Mouse (Mus musculus) kidney, postnatal 25 days (tissue): ENCODE data around the gene Ankfy1.
A peak's percentile ranks its signal among the peaks of the same experiment; 100 is the strongest.
"Not testable (repeated sequence)": the region's sequence is repeated elsewhere in the genome, so short reads cannot be mapped to it uniquely, and the experiment has no call there.

Experiments
- DNase-seq, 2 experiments: peaks; one replicate each; pipeline ENCODE4 v3.0.0; 2021; ENCODE audit warnings: mixed read lengths in 2 of 2

Ankfy1 gene

GRCm38 (mm10) chr11:72723871-72724270 lies 34.1 kb downstream of the Ankfy1 start:
- no peak for DNase-seq

GRCm38 (mm10) chr11:72726023-72726422 lies 36.2 kb downstream of the Ankfy1 start:
- peak in 1 of 2 experiments; percentile 20 for DNase-seq

- DNase-seq: no peak
Observed at GRCm38 (mm10) chr11:72733736-72734135, 43.9 kb downstream of the Ankfy1 start.

GRCm38 (mm10) chr11:72734840-72735518 lies 45.2 kb downstream of the Ankfy1 start:
- DNase-seq: no peak

GRCm38 (mm10) chr11:72735519-72735860 lies 45.7 kb downstream of the Ankfy1 start:
- no peak for DNase-seq

GRCm38 (mm10) chr11:72736320-72736719 lies 46.5 kb downstream of the Ankfy1 start:
- no peak for DNase-seq

- DNase-seq: not testable (repeated sequence)
Observed at GRCm38 (mm10) chr11:72737517-72737916, 47.7 kb downstream of the Ankfy1 start.

GRCm38 (mm10) chr11:72739048-72739447 lies 49.2 kb downstream of the Ankfy1 start:
- DNase-seq: no peak

- DNase-seq: no peak
Observed at GRCm38 (mm10) chr11:72751956-72752355, 62.1 kb downstream of the Ankfy1 start.

GRCm38 (mm10) chr11:72758316-72758715 lies 68.5 kb downstream of the Ankfy1 start:
- DNase-seq: no peak

GRCm38 (mm10) chr11:72759581-72759980 lies 69.8 kb downstream of the Ankfy1 start:
- DNase-seq: no peak

GRCm38 (mm10) chr11:72760781-72761180 lies 71.0 kb downstream of the Ankfy1 start:
- DNase-seq: no peak

GRCm38 (mm10) chr11:72764270-72764669 lies 74.5 kb downstream of the Ankfy1 start:
- DNase-seq: no peak

- DNase-seq: no peak
Observed at GRCm38 (mm10) chr11:72767716-72768115, 77.9 kb downstream of the Ankfy1 start.

- no peak for DNase-seq
Observed at GRCm38 (mm10) chr11:72769061-72769460, 79.3 kb downstream of the Ankfy1 start.

GRCm38 (mm10) chr11:72770324-72770723 lies 80.5 kb downstream of the Ankfy1 start:
- no peak for DNase-seq

- no peak for DNase-seq
Observed at GRCm38 (mm10) chr11:72770816-72771215, 81.0 kb downstream of the Ankfy1 start.

- DNase-seq: no peak
Observed at GRCm38 (mm10) chr11:72771461-72771860, 81.7 kb downstream of the Ankfy1 start.

GRCm38 (mm10) chr11:72772611-72773010 lies 82.8 kb downstream of the Ankfy1 start:
- DNase-seq: not testable (repeated sequence)

GRCm38 (mm10) chr11:72778957-72779356 lies 89.2 kb downstream of the Ankfy1 start:
- DNase-seq: no peak

- no peak for DNase-seq
Observed at GRCm38 (mm10) chr11:72782103-72782502, 92.3 kb downstream of the Ankfy1 start.

- no peak for DNase-seq
Observed at GRCm38 (mm10) chr11:72782503-72782902, 92.7 kb downstream of the Ankfy1 start.

- DNase-seq: no peak
Observed at GRCm38 (mm10) chr11:72792033-72792432, 102.2 kb downstream of the Ankfy1 start.

- no peak for DNase-seq
Observed at GRCm38 (mm10) chr11:72795149-72795454, 105.3 kb downstream of the Ankfy1 start.
